Mouse (Mus musculus) MEL (cell line): Measurements from ENCODE around the gene Tcf25.

Source experiments
- CTCF ChIP-seq, 3 experiments: IDR thresholded peaks in 2 of 3; conservative IDR thresholded peaks in 1 of 3; 2 replicates each; pipeline ENCODE4 v1.5.1; 2011 to 2012; ENCODE audit warnings: low read length in 3 of 3, low read depth in 2 of 3, mild to moderate bottlenecking in 2 of 3, improper control_type of control experiment in 1 of 3, inconsistent platforms in 1 of 3, mixed read lengths in 1 of 3, moderate library complexity in 1 of 3; ENCODE audit not compliant: control insufficient read depth in 1 of 3, insufficient read depth in 1 of 3, poor library complexity in 1 of 3, severe bottlenecking in 1 of 3
- EP300 ChIP-seq, 2 experiments: IDR thresholded peaks; 2 replicates each; pipeline ENCODE4 v1.6.1; 2011; ENCODE audit warnings: improper control_type of control experiment in 2 of 2, low read length in 2 of 2, low read depth in 1 of 2, mild to moderate bottlenecking in 1 of 2
- MEF2A ChIP-seq: IDR thresholded peaks from 2 replicates; pipeline ENCODE4 v1.6.1; 2014; ENCODE audit warnings: low read depth, mild to moderate bottlenecking, inconsistent platforms, low read length, improper control_type of control experiment; ENCODE audit not compliant: poor library complexity, insufficient replicate concordance, severe bottlenecking; ENCODE audit errors: extremely low read depth
- POLR2A ChIP-seq, 2 experiments: IDR thresholded peaks; 2 replicates each; pipeline ENCODE4 v1.6.1; 2011 to 2012; ENCODE audit warnings: low read length in 2 of 2, mild to moderate bottlenecking in 2 of 2, control low read depth in 1 of 2, improper control_type of control experiment in 1 of 2, low read depth in 1 of 2, moderate library complexity in 1 of 2; ENCODE audit not compliant: control insufficient read depth in 1 of 2, insufficient read depth in 1 of 2, poor library complexity in 1 of 2

DNA sequence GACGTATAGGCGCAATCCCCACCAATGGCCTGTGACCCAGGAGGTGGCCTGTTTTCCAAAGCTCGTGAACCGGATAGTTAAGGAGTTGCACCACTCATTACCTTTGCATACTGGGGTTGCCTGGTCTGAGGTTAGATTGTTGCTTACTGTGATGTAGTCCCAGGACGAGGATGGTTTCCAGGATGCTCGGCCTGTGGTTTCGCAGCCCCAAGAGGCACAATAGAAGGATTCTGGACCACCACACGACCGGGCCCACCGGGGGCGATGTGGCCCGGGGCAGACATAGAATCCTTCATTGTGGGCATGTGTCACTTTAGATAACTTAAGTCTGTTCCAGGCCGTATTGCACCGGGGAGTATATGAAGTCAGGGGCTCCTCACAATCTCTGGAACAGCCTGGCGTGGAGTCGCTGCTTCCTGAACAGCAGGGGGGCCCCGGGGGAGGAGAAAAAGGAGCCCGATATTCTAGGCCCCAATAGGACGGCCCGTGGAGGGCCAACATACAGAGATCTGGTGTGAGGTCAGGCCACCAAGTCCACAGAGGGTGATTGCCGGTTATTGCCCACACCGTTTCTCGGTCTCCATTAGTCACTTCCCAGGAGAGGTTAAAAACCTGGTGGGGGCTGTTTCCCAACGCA lies 54.2 kb downstream of the Tcf25 start:
- TF ChIP-seq POLR2A (IDR thresholded peaks at IDR 0.05; ENCODE audit: control insufficient read depth in 1 of 2, insufficient read depth in 1 of 2, low read depth in 1 of 2, low read length in 2 of 2, poor library complexity in 1 of 2), result no peak
- no peak for TF ChIP-seq MEF2A
- TF ChIP-seq EP300 (IDR thresholded peaks at IDR 0.05; ENCODE audit: low read depth in 1 of 2, low read length in 2 of 2), result no peak
- no peak for TF ChIP-seq CTCF (IDR thresholded peaks at IDR 0.05 in 2 of 3, conservative IDR thresholded peaks at IDR 0.05 in 1 of 3; ENCODE audit: control insufficient read depth in 1 of 3, insufficient read depth in 1 of 3, low read depth in 2 of 3, low read length in 3 of 3, poor library complexity in 1 of 3, severe bottlenecking in 1 of 3)
